Mouse (Mus musculus) urinary bladder, postnatal 25 days (tissue): ENCODE measurements around the gene Muc4.

ENCODE experiments used
- DNase-seq: peaks from one replicate; pipeline ENCODE4 v3.0.0; 2022; ENCODE audit warnings: low spot score

Gene Muc4

DNA sequence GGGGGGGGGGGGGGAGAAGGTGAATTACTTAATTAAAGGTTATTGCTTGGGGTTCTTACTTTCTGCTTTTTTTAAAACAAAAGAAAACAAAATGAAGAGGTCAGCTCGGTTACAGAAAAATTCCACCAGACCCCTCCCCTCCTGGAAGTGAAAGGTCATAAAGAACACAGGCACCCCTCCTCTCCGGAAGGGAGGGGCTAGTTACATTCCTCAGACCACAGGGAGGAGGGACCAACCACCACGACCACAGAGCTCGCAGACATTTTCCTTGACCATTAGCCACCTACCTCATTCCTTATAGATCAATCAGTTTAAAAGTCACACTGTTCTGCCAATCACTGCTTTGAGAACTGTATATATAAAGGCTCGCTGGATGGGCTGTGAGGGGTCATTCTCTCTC lies 68.2 kb downstream of the Muc4 start:
- DNase-seq, result no peak

- no peak for DNase-seq
Observed at GRCm38 (mm10) chr16:32805151-32805550, 69.5 kb downstream of the Muc4 start.

GRCm38 (mm10) chr16:32807408-32808185 lies 71.9 kb downstream of the Muc4 start:
- no peak for DNase-seq

DNA sequence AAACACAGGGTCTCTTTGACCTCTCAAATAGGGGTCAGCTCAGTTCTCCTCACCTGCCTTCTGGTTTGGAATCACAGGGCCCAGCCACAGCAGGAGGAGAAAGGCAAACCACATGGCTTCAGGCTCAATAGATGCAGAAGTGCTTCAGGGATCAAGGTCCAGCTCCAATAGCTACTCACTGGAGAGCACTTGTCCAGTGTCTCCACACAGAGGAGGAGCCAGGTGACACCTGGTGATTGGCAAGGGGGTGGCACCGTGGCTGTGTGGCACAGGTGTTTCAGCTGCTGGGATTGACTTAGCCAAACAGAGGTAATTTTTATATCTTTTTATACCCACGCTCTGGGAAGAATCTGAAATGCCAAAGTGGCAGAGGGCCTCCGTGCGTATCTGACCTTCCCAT lies 74.6 kb downstream of the Muc4 start, which contains the start of gene Smbd1:
TSS of gene Smbd1 (minus strand) at position 157 of the 400 bp plus-strand sequence.
- no peak for DNase-seq

- peak; percentile 92 for DNase-seq
Observed at GRCm38 (mm10) chr16:32812888-32813361, 77.2 kb downstream of the Muc4 start.

- DNase-seq, result no peak
Observed at GRCm38 (mm10) chr16:32813362-32813761, 77.7 kb downstream of the Muc4 start.

- DNase-seq, result no peak
Observed at GRCm38 (mm10) chr16:32813771-32814170, 78.1 kb downstream of the Muc4 start.

- peak; percentile 31 for DNase-seq
Observed at GRCm38 (mm10) chr16:32814539-32814938, 78.9 kb downstream of the Muc4 start.

GRCm38 (mm10) chr16:32815160-32815605 lies 79.5 kb downstream of the Muc4 start:
- no peak for DNase-seq

DNA sequence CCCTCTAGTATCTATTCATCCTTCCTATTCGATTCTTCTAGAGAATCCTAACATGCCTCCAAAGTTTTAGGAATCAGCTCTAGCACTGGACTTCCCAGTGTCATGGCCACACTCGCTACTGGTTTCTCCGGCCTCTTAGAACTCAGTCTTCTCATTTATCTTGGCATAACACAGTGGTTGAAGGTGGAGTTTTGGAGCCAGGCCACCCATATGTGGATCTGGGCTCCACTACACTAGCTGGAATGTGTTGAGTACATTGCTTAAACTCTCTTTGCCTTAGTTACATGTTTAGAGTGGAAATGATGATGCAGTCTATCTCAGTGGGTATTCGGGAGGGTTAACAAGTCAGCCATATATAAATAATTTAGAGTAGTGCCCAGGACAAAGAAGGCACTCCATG lies 82.3 kb downstream of the Muc4 start:
- no peak for DNase-seq

DNA sequence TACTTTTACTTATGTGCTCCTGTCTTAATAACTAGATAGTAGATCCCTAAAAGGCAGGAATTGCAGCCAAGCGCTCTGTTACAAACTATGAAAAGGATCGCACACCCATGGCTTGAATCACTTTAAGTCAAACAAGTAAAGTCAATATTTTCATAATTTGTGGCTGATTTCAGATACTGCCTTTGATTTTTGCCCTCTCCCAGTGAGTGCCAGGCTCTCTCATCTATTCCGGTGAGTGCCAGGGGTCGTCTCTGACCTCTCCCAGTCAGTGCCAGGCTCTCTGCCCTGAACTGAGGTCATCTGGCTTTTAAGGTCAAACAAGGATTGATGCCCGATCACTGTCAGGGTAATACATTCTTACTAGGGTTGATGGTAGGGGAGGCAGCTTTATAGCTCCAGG lies 82.8 kb downstream of the Muc4 start:
- DNase-seq, result no peak

- peak; percentile 30 for DNase-seq
Observed at GRCm38 (mm10) chr16:32821772-32822449, 86.2 kb downstream of the Muc4 start.

DNA sequence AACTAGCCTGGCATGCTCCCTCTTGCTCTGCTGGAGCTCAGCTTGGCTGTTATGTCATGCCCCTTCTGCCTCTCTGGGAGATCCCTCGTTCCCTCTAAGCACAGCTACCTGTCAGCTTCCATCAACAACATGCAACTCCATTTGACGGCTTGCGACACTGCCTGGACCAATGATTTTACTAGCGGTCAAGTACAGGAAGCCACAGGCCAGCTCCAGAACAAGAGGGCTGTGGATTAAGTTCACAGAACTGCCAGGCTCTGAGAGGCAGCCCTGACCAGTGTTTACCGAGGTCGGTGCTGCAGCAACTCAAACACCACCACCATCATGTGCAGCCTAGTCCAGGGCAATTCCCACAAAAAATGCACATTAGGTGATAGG lies 86.8 kb downstream of the Muc4 start:
- DNase-seq, result no peak

- DNase-seq, result no peak
Observed at GRCm38 (mm10) chr16:32822881-32823280, 87.2 kb downstream of the Muc4 start.

DNA sequence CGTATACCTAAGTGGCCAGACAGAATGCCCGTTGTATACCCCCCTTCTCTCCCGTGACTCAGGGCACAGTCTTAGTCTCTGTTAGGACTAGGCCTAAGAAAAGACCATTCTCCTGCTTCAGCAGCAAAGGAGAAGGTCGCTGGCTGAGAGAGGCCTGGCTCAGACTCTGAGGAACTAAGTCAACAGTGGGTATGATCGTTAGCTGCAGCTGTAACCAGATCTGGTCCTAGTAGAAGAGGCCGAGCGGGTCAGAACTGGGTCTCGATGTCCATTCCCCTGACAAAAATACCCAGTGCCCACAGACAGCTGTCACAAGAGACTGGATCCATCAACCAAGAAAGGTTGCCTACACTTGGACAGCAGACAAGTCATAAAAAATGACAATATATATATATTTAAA lies 87.8 kb downstream of the Muc4 start:
- no peak for DNase-seq

DNA sequence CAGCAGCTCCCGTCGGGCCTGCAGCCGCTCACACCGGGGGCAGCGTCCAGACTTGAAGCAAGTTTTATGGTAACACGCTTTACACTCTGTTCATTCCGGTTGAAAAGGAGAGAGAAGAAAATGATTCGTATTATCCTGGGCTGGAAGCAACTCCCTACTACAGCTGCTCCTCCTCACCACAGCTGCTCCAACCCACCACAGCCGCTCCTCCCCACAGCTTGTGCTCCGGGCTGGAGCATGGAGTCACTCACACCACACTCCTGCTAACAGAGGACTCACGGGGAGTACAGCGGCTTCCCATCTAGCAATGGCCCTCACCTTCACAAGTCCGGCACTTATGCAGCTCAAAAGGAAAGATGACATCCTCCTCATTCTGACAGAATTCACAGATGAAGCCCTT lies 88.4 kb downstream of the Muc4 start:
- no peak for DNase-seq

- DNase-seq, result no peak
Observed at GRCm38 (mm10) chr16:32825380-32825779, 89.7 kb downstream of the Muc4 start.

GRCm38 (mm10) chr16:32826521-32826920 lies 90.8 kb downstream of the Muc4 start:
- DNase-seq, result no peak

DNA sequence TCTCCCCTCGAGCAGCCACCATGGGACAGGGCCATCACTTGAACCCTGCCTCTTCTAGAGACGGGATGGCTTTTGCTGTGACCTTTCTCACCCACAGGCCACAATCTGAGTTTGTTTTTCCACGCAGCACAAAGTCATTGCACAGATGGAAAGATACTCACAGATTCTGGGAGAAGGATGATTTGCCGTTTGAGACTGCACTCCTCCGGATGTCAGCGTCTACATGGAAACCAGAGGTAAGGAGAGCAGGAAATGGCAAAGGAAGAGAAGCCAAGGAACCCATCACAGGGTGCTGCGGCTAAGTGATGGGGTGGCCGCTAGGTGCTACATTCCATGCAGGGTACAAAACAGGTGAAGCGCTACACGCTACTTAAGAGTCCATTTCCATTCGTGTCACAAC lies 93.4 kb downstream of the Muc4 start:
- DNase-seq, result no peak

- no peak for DNase-seq
Observed at GRCm38 (mm10) chr16:32831501-32831900, 95.8 kb downstream of the Muc4 start.
